Mouse (Mus musculus) megakaryocyte-erythroid progenitor cell, adult 5 weeks (primary cell): ENCODE data around the gene Selenom. TPM values are rescaled to one million over a fixed set of nuclear protein-coding genes. Genes with fewer than 3 reads are reported as not detected.

ENCODE experiments used
- polyA plus RNA-seq: library from polyadenylated mRNA; stranded (reverse); fragments of >175 nt; gene quantifications from 2 replicates; pipeline ENCODE4 v1.2.3, GENCODE M21; 2012

Gene Selenom
- 93.2 and 152 TPM in 2 replicates for polyA plus RNA-seq

DNA sequence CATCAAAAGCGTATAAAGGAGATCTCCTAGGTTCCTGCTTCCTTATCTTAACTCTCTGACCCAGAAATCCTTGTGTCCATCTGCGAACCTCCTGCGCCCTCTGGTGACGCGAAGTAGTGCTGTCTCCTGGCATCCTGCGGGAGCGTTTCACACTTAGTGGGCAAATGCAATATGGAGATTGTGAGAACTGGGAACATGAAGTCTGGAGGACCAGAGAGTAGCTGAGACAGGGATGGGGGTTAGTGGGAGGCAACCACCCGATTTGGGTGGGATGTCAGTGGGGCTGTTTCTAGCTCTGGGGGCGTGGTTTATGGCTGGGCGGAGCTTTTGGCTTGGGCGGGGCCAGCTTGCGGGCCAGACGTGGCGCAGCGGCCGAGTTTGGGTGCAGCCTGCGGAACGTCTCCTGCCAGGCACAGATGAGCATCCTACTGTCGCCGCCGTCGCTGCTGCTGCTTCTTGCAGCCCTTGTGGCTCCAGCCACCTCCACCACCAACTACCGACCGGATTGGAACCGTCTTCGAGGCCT, at the start of gene Selenom:
Gene Selenom, plus strand, starts transcription at position 156 of the 526 bp plus-strand sequence.

GRCm38 (mm10) chr11:3487952-3488570, 26.4 kb upstream of the Selenom start, which contains the start of gene Pla2g3:
Pla2g3 (plus strand) TSS chr11:3488284.

DNA sequence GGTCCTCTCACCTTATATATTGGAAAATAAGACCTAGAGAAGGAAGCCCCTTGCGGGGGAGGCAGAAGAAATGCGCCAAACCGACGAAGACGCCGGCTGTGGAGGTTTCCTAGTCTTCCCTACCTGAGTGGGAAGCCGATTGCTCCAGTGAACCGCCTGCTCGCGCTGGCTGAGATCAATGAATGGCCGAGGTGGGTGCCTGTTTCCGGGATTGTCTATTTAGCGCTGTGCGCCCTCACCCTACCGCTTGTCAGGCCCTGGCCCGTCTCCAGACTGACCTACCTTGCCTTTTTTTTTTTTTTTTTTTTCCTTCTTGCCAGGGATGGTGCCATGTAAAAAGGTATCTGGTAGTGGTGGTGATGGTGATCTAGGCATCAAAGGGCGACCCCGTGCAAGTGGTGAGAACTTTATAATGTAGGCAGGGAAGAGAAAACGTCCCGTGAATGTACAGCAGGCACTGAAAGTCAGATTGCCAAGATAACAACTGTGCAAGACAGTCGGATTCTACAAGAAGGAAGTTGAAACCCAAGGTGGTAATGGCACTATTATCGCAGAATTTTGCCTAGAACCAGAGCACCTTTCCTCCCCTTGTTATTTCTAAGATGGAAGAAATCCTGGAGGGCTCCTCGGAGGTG, 26.1 kb downstream of the Selenom start, which contains the start of gene Smtn:
Gene Smtn, minus strand, starts transcription at position 162 of the 635 bp plus-strand sequence.

Other genes with a start within 250 kb of the Selenom start
- 97.1 and 100 TPM in 2 replicates for gene Drg1, start 248.3 kb upstream of the Selenom start, polyA plus RNA-seq
- 133 and 141 TPM in 2 replicates for gene Patz1, start 225.8 kb upstream of the Selenom start, polyA plus RNA-seq
- gene Pik3ip1, start 184.3 kb upstream of the Selenom start, polyA plus RNA-seq: 122 and 162 TPM in 2 replicates
- 25.4 and 28.5 TPM in 2 replicates for gene Limk2, start 105.5 kb upstream of the Selenom start, polyA plus RNA-seq
- 2.4 and 2.8 TPM in 2 replicates for gene Rnf185, start 62.3 kb upstream of the Selenom start, polyA plus RNA-seq
- gene Pla2g3, start 26.4 kb upstream of the Selenom start, polyA plus RNA-seq: 0.07 and 0.15 TPM in 2 replicates
- gene Inpp5j, start 9.9 kb upstream of the Selenom start, polyA plus RNA-seq: 1.8 and 3.3 TPM in 2 replicates
- 40.7 and 48.1 TPM in 2 replicates for gene Smtn, start 25.9 kb downstream of the Selenom start, polyA plus RNA-seq
- 5.3 and 6.7 TPM in 2 replicates for gene Morc2a, start 134.5 kb downstream of the Selenom start, polyA plus RNA-seq